Mouse (Mus musculus) hematopoietic stem cell, adult 5-6 weeks (primary cell): ENCODE results near the gene Comtd1. TPM values are rescaled to one million over a fixed set of nuclear protein-coding genes. Genes with fewer than 3 reads are reported as not detected.

ENCODE experiments used
- ATAC-seq, 2 experiments: fragments of 125-278 bp in 1 of 2; replicated peaks in 1 of 2; 2 replicates each; pipeline ENCODE4 v1.8.0; 2016 to 2017; ENCODE audit warnings: inconsistent platforms in 2 of 2, mild to moderate bottlenecking in 2 of 2, moderate number of reproducible peaks in 2 of 2, low read depth in 1 of 2, moderate TSS enrichment in 1 of 2; ENCODE audit not compliant: low FRiP score in 2 of 2, poor library complexity in 2 of 2, severe bottlenecking in 2 of 2, insufficient read depth in 1 of 2, low TSS enrichment in 1 of 2
- total RNA-seq: library from RNA; stranded (forward); fragments of 172-1452, 232-1000 nt; gene quantifications from 2 replicates; pipeline ENCODE4 v1.2.3, GENCODE M21; 2017

The Comtd1 gene
- total RNA-seq, 1 experiment from 2014 or later, result 5.2 TPM

DNA sequence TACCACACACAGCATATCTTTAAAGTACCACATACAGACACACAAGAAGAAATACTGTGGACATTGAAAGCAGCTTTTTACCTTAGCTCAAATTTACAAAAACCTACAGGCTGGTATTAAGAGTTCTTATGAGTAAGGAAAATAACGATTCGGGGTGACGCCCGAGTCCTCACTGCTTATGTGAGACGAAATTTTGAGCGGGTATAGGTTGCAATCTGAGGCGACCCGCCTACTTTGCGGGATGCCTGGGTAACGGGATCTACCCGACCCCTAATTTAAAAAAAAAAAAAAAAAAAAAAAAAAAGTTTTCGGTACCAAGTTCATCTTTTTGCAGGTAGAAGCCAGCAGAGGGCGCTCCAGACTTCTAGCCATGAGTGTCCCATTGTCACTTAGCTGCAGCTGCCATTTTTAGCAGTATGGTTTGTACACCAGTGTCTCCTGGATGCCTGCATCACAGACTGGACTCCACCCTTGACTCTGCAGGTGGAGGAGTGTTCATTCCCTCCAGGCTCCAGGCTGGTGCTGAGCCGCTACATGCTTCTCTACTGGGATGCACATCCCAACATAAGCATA lies 36.1 kb downstream of the Comtd1 start:
- peak; percentile 56 to 63; a peak in 3 of 4 replicates for ATAC-seq

DNA sequence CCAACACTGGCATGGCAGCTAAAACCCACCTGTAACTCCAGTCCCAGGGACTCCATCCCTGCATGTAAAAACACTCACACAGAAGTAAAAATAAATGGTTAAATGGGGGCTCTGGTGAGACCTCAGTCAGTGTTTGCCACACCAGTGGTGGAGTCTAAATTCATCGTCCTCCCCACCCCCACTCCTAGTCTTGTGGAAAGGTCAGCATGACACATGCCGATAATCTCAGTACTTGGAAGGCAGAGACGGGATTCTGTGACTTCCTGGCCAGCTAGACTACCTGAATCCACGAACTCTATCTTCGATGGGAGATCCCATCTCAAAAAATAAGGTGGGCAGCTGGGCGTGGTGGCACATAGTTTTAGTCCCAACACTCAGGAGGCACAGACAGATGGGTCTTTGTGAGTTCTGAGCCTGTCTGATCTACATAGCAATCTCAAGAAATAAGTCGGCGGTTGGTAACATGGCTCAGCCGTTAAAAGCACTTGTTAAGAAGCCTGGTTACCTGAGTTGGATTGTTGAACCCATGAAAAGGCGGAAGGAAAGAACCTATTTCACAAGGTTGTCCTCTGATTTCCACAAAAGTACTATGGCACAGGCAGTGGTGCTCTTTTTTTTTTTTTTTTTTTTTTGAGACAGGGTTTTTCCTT lies 36.9 kb downstream of the Comtd1 start:
- no peak for ATAC-seq

DNA sequence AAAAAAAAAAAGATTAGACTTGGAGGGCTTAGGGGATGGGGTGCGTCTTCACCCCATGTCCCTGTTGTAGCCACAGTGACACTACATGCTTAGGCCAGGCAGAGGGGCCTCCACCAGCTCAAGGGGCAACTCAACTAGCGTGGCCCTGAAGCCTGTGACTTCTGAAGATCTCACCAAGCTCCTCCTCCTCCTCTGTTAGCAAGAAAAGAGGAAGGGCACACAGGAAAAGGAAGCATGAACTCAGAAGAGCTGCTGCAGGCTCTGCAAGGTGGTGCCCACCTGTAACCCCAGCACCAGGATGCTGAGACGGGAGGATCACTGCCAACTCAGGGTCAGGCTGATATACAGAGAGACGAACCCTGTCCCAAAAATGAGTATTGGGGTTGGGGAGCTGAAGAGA lies 37.5 kb downstream of the Comtd1 start:
- peak; percentile 29 to 69 for ATAC-seq

DNA sequence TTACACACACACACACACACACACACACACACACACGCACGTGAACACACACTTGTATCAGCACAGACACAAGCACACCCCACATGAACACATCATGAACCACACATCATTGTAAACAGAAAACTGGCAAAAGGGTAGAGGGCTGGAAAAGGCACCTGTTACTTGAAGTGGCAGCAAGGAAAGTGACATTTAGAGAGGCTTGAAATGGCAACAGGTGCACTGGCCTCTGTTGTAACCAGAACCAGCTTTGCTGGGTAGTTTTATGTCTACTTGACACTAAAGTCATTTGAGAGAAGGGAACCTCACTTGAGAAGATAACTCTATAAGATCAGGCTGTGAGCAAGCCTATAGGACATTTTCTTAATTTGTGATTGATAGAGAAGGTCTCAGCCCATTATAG lies 39.4 kb downstream of the Comtd1 start:
- ATAC-seq, result no peak

DNA sequence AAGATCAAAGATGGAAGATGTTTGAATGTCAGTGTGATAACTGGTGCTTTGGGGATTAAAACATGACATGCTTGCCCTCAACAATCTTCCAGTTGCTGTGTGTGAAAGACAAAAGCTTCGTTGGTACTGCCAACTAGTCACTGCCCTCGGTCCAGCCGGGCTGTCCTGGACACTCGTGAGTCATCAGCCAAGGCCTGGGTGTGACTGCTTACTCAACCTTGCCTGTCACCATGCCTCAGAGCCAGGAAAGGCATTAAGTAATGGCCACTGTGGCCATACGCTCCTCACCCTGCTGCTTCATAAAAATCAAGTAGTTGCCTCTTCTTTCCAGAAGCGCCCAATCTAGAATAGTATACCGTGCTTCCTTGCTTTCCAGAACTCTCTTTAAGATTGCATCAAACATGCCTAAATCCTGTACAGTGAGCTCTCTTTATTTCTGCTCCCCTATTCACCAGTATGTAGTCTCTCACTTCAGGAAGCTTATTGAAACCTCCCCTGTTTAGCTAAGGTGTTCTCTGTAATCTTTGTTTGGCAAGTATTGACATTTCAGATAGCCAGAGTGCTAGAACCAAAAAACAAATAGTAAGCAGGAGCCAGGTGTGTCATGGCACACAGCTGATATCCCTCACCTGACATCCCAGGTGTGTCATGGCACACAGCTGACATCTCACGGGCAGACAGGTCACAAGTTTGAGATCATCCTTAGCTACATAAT lies 40.4 kb downstream of the Comtd1 start:
- ATAC-seq, result peak in 1 of 2 experiments; percentile 51; a peak in 1 of 4 replicates

DNA sequence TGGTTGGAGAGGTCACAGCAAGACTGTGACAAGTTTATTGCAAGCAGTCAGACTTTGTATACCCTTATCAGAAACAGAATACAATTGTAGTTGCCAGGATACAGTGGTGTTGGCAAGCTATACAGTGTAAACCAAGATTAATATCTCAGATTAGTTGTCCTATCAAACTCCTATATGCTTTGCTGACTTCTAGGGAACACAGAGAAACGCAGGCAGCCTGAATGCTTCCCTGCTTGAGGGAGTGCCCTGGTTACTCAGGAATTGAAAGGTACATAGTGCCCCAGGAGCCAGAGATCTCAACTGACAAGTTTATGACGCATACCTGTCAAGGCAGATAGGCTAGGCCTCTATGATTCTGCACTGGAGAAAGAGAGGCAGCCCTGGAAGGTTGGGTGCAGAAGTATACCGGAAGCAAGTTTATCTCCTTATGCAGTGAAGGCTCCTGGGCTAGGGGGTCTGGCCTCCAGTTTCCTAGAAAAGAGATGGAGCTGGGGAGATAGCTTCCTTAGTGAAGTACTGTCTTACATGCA lies 42.1 kb downstream of the Comtd1 start:
- no peak for ATAC-seq

DNA sequence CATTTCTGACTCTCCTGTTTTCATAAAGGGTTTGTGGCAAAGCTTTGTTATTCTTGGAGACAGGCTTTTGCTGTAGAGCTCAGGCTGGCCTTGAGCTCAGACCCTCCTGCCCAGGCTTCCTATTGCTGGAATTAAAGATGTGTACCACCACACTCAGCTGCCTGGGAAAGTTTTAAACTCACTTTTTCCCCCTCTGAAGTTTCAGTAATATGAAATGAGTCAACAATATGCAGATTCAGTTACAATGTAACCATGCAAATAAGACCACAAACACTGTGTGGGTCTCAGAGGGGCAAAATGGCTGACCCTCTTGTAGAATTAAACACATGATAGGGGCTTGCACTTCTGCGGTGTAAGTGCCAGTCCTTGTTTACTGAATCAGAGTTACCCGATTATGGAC lies 42.6 kb downstream of the Comtd1 start:
- no peak for ATAC-seq

DNA sequence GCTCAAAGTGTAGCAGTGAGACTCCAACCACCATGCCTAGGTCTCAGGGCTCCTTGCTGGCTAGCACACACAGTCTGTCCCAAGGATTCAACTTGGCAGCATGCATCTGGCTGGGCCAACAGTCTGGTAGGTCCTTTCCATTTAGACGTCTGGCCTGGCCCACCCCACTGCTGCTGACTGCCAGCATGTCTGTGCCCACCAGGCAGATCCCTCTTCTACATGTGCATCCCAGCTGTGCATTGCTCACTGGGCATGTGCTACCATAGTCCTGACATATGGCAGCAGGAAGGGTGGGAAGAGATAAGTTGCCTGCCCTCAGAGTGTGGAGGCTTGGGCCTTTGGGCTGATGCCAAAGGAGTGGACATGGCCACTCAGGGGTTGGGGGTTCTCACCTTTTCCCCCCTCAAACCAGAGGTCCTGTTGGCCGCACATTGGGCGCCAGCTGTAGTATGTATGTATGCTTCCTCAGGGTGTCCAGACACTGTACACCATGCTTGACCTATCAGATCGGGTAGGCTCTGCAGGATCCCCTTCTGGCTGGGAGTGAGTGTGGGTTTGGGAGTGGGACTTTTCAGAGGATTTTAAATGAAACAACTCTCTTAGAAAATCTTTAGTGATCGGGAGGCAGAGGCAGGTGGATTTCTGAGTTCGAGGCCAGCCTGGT lies 46.1 kb downstream of the Comtd1 start:
- no peak for ATAC-seq

DNA sequence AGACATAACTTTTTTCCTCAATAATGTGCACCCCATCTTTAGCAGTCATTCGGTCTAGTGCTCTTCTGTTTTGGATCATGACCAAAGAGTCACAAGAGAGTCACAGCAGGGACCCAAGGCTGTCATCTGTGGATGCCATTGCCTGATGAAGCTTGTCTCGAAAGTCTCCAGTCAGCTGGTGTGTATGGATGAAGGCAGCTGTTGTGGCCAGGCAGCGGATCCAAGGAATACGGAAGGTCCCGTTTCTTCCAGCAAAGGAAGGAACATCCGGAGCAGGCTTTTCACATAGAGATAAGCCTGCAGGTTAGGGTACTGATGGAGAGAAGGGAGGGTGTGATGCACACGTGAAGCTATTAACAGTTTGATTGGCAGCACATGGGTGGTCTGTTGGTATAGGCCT lies 47.2 kb downstream of the Comtd1 start:
- no peak for ATAC-seq

DNA sequence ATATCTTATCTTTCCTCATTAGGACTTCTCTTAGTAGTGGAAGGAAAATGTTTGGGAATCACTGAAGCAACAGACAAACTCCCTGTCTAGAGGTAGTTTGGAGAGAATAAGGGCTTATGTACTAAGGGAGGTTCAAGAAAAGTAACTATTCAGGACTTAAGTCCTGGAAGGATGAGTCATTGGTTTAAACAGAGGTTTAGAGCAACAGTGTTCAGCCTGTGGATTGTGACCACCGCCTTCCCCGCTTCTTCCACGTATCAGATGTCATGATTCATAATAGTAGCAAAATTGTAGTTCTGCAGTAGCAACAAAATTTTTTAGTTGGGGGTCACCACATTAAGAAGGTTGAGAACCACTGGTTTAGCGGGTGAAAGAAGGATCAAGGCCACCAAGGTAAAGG lies 48.1 kb downstream of the Comtd1 start:
- no peak for ATAC-seq

Other genes with a start within 250 kb of the Comtd1 start
- gene Dupd1, start 134.4 kb downstream of the Comtd1 start, total RNA-seq, result not detected in 2 replicates
- 9.0 and 9.4 TPM in 2 replicates for gene Samd8, start 98.4 kb downstream of the Comtd1 start, total RNA-seq
- gene Dusp13, start 97.8 kb downstream of the Comtd1 start, total RNA-seq, result not detected in 2 replicates
- 301 and 303 TPM in 2 replicates for gene Vdac2, start 23.7 kb downstream of the Comtd1 start, total RNA-seq
- gene Zfp503, start 140.6 kb upstream of the Comtd1 start, total RNA-seq, result 0.40 and 1.4 TPM in 2 replicates
- gene Lrmda, start 170.7 kb upstream of the Comtd1 start, total RNA-seq, result 23.9 and 35.8 TPM in 2 replicates